Mouse (Mus musculus): ENCODE measurements around the gene Abhd2.

DNA sequence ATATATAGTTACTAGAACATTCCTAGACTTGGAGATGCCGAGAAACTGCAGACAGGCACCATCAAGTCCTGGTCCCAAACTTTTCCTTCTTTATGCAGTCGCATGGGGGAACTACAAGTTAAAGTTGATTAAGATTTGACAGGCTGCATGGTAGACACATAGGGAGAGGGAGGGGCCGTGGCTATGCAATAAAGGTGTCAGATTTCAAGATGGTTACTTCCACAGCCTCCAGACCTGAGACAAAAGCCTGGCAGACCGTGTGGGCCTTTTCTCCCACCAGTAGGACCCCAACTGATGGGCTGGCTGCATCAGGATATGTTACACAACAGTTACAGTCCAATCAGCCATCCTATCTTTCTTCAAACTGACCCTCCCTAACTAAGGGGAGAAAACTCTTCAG lies 96.4 kb downstream of the Abhd2 start:
- TF ChIP-seq CTCF (IDR thresholded peaks at IDR 0.05; ENCODE audit: borderline replicate concordance, control insufficient read depth, extremely low read depth, insufficient read depth, low read length, poor library complexity) (no peak), POLR2A (IDR thresholded peaks at IDR 0.05; ENCODE audit: control insufficient read depth, extremely low read depth, insufficient read depth, low read length, poor library complexity) (no peak)

Measured in thymus, adult 2 months (tissue).